Comparison of ENCODE assay signal across 21 mouse cellular contexts in the genomic region with DNA sequence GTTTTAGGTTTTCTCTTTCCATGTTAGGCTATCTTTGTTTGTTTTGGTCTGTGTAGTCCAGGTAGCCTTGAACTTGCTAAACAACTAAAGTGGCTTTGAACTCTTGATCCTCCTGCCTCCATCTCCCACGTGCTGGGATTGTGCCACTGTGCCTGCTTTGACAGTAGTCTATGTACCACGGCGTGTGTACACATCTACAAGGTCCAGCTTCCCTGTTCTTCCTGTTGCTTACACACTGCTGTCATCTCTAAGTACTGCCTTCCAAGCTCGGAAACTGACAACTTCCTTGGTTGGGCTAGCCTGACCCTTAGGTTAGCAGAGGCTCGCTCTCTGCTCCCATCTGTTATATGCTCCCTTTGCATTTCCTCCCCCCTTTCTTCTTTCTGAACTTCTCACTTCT.
DNase-seq lines count a peak whose midpoint lies in the region; ATAC-seq and TF ChIP-seq lines count a peak whose summit lies in the region.
"Had no signal": no experiment of that assay in that cellular context is flagged by ENCODE, and none has a peak within 500 bp of the region (broad histone marks: within the 10 kb centered on the region; RNA-seq: fewer than 3 reads in every experiment).

No protein-coding gene starts in this region.

- no peak overlapping the region for H3K4me2 ChIP-seq in heart, embryonic 12.5 days
- no peak overlapping the region for H3K4me2 ChIP-seq in liver, embryonic 12.5 days
- H3K4me2 ChIP-seq: forebrain, embryonic 13.5 days; heart, embryonic 11.5 days; heart, embryonic 15.5 days; hindbrain, embryonic 14.5 days had no signal

- ATAC-seq in heart, embryonic 12.5 days (ENCODE audit: insufficient number of reproducible peaks, low FRiP score): no peak
- ATAC-seq in liver, embryonic 12.5 days: no peak
- ATAC-seq: forebrain, embryonic 13.5 days; forebrain, embryonic 16.5 days; Patski had no signal

- H3K36me3 ChIP-seq in heart, embryonic 12.5 days: no peaks in the 10 kb centered on the region
- H3K36me3 ChIP-seq in liver, adult 2 months (ENCODE audit: control insufficient read depth, insufficient read depth, low read length): peaks cover 25% of the 10 kb centered on the region
- H3K36me3 ChIP-seq in liver, embryonic 12.5 days: no peaks in the 10 kb centered on the region
- H3K36me3 ChIP-seq: forebrain, embryonic 10.5 days; G1E; heart, embryonic 15.5 days; hindbrain, embryonic 10.5 days had no signal

- H3K27ac ChIP-seq in heart, embryonic 12.5 days (ENCODE audit: poor library complexity, severe bottlenecking): no peak overlapping the region
- H3K27ac ChIP-seq in liver, adult 2 months (replicated peaks; ENCODE audit: insufficient read depth, low read depth, low read length): no peak overlapping the region
- no peak overlapping the region for H3K27ac ChIP-seq in liver, embryonic 12.5 days
- H3K27ac ChIP-seq: forebrain, embryonic 10.5 days; forebrain, embryonic 13.5 days; heart, adult 2 months; heart, embryonic 15.5 days; hindbrain, embryonic 10.5 days; hindbrain, embryonic 14.5 days had no signal

- DNase-seq in heart, adult 11 months: peak; percentile 76
- DNase-seq in liver, adult 2 months (ENCODE audit: extremely low read depth, low read depth, low spot score): peak; percentile 89
- DNase-seq in A20 (ENCODE audit: low read depth, low spot score): peak; percentile 49
- no peak for DNase-seq in layer of hippocampus, postnatal 14 days (ENCODE audit: low spot score in 2 of 2)
- DNase-seq: adrenal gland, postnatal 36 days; gastrocnemius, postnatal 10 days; gastrocnemius, postnatal 36 days; heart, adult 2 months; heart, postnatal 36 days had no signal

- no peaks in the 10 kb centered on the region for H3K4me1 ChIP-seq in heart, embryonic 12.5 days (replicated peaks)
- H3K4me1 ChIP-seq in liver, adult 2 months (ENCODE audit: control insufficient read depth, insufficient read depth, low read length): peaks cover 9% of the 10 kb centered on the region; the same call in 1 of the 2 replicates
- H3K4me1 ChIP-seq in liver, embryonic 12.5 days: no peaks in the 10 kb centered on the region
- H3K4me1 ChIP-seq: forebrain, embryonic 10.5 days; forebrain, embryonic 13.5 days; heart, embryonic 15.5 days; hindbrain, embryonic 10.5 days had no signal

- no peak overlapping the region for H3K4me3 ChIP-seq in heart, embryonic 12.5 days
- no peak overlapping the region for H3K4me3 ChIP-seq in liver, adult 2 months (ENCODE audit: insufficient read depth, low read depth, low read length)
- H3K4me3 ChIP-seq in liver, embryonic 12.5 days: no peak overlapping the region
- H3K4me3 ChIP-seq: forebrain, embryonic 10.5 days; forebrain, embryonic 13.5 days; heart, adult 2 months; heart, embryonic 15.5 days; hindbrain, embryonic 10.5 days had no signal

- H3K9ac ChIP-seq in heart, embryonic 12.5 days: no peak overlapping the region
- H3K9ac ChIP-seq in liver, adult 2 months (ENCODE audit: low read depth, low read length): no peak overlapping the region
- H3K9ac ChIP-seq in liver, embryonic 12.5 days: no peak overlapping the region
- H3K9ac ChIP-seq: forebrain, embryonic 13.5 days; heart, embryonic 15.5 days; hindbrain, embryonic 14.5 days had no signal

- no peak for TF ChIP-seq POLR2A in liver, adult 2 months (IDR thresholded peaks at IDR 0.05; ENCODE audit: extremely low read depth, insufficient read depth, low read length)

- H3K27me3 ChIP-seq in heart, embryonic 12.5 days (replicated peaks): 0 out of 2 replicates have a peak, but pooled peaks cover 3% of the 10 kb centered on the region
- H3K27me3 ChIP-seq in liver, adult 2 months (ENCODE audit: control insufficient read depth, insufficient read depth, low read length): no peaks in the 10 kb centered on the region
- H3K27me3 ChIP-seq in liver, embryonic 12.5 days (replicated peaks): no peaks in the 10 kb centered on the region
- H3K27me3 ChIP-seq: CH12.LX; forebrain, embryonic 13.5 days; heart, embryonic 15.5 days; Patski had no signal

- 68% methylated on average over 5 of the region's 5 CpGs for WGBS in heart, embryonic 12.5 days
- 32% methylated on average over 5 of the region's 5 CpGs for WGBS in liver, adult 2 months
- 68% methylated on average over 5 of the region's 5 CpGs for WGBS in liver, embryonic 12.5 days (ENCODE audit: insufficient replicate concordance)

- no peaks in the 10 kb centered on the region for H3K9me3 ChIP-seq in heart, embryonic 12.5 days (replicated peaks)
- no peaks in the 10 kb centered on the region for H3K9me3 ChIP-seq in liver, embryonic 12.5 days (replicated peaks)
- H3K9me3 ChIP-seq: forebrain, embryonic 10.5 days; forebrain, embryonic 13.5 days; G1E; heart, embryonic 15.5 days; hindbrain, embryonic 10.5 days had no signal

- TF ChIP-seq CTCF in liver, adult 2 months (IDR thresholded peaks at IDR 0.05; ENCODE audit: low read depth, low read length): no peak

- H3K79me2 ChIP-seq in liver, adult 2 months (ENCODE audit: control insufficient read depth, insufficient read depth, low read length): no peaks in the 10 kb centered on the region

Comparison
In these comparisons a context has a peak if more than half of its experiments do, and no peak if none do; other contexts are left out.
1. DNase-seq: peak in heart, adult 11 months (single experiment), liver, adult 2 months (single experiment) and A20 (single experiment); none in layer of hippocampus, postnatal 14 days (0 of 2).